Mouse (Mus musculus) hindbrain, embryonic 14.5 days (tissue): ENCODE data around the gene Grid1. TPM values are rescaled to one million over a fixed set of nuclear protein-coding genes. Genes with fewer than 3 reads are reported as not detected.
A peak's percentile ranks its signal among the peaks of the same experiment; 100 is the strongest.

Source experiments
- ATAC-seq: fragments of 200-750 bp; cut with Nextera tagmentation; 2 replicates; pipeline ENCODE4 v1.8.0; 2017; ENCODE audit warnings: moderate number of reproducible peaks, mild to moderate bottlenecking, moderate TSS enrichment, moderate library complexity; ENCODE audit not compliant: low FRiP score
- DNase-seq: peaks from one replicate; pipeline ENCODE4 v3.0.0-alpha.2; 2015; ENCODE audit warnings: low spot score
- H3K27ac ChIP-seq: fragments of 300-500 bp; sonication (generic); 2 replicates; pipeline ENCODE4 v1.5.1; 2014; ENCODE audit warnings: mild to moderate bottlenecking, moderate library complexity
- H3K27me3 ChIP-seq: fragments of 300-500 bp; sonication (generic); 2 replicates; pipeline ENCODE4 v1.6.1; 2014; ENCODE audit warnings: mild to moderate bottlenecking, low read length, mixed read lengths; ENCODE audit not compliant: control insufficient read depth, insufficient read depth
- H3K36me3 ChIP-seq: fragments of 300-500 bp; sonication (generic); replicated peaks from 2 replicates; pipeline ENCODE4 v1.6.1; 2014; ENCODE audit not compliant: control insufficient read depth, insufficient read depth
- H3K4me1 ChIP-seq: fragments of 300-500 bp; sonication (generic); replicated peaks from 2 replicates; pipeline ENCODE4 v1.6.1; 2014; ENCODE audit warnings: antibody characterized with exemption, low read length, mixed read lengths; ENCODE audit not compliant: control insufficient read depth, insufficient read depth
- H3K4me2 ChIP-seq: fragments of 300-500 bp; sonication (generic); replicated peaks from 2 replicates; pipeline ENCODE4 v1.6.1; 2014; ENCODE audit warnings: mild to moderate bottlenecking, moderate library complexity
- H3K4me3 ChIP-seq: fragments of 300-500 bp; sonication (generic); replicated peaks from 2 replicates; pipeline ENCODE4 v1.5.1; 2014; ENCODE audit warnings: mild to moderate bottlenecking, low read length
- H3K9ac ChIP-seq: fragments of 300-500 bp; sonication (generic); 2 replicates; pipeline ENCODE4 v1.6.1; 2014
- H3K9me3 ChIP-seq: fragments of 300-500 bp; sonication (generic); 2 replicates; pipeline ENCODE4 v1.6.1; 2016; ENCODE audit warnings: low read length; ENCODE audit not compliant: control insufficient read depth
- WGBS: fragments of 180-500 bp; shearing (Covaris S2); extraction: QIAGEN DNeasy Blood & Tissue Kit; methylation state at CpG from one replicate; pipeline ENCODE4 v1.1.7; 2014; 5-methylcytosine and 5-hydroxymethylcytosine counted together
- polyA plus RNA-seq: library from polyadenylated mRNA; unstranded; fragments of >200 nt; fragmentation: Nextera tagmentation; extraction: Ambion mirVana; gene quantifications from 2 replicates; pipeline ENCODE4 v1.2.1, GENCODE M21; 2014

Grid1 gene
- polyA plus RNA-seq, 1 experiment from 2014 or later = 7.7 TPM

DNA sequence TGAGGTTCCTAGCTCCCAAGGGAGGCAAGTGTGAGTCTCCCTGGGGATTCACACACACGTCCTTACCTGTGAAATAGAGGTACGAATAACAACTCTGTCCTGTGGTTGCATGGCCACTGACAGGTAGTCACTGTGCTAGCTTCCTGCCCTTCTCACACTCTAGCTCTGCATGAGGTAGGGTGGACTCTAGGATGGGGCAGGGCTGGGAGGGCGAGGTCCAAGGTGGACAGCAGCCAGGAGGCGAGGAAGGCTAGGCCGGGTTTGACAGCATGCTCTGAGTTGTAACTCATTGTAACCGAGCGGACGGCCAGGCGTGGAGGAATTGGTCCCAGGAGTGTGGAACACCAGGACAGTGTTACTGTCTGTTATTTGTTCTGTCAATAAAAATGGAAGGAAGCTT is 101.4 kb downstream of the Grid1 start:
- Histone ChIP-seq H3K27me3 (no peaks in the 10 kb centered on the region), H3K27ac (no peak overlapping the region), H3K4me2 (no peak overlapping the region), H3K9me3 (no peaks in the 10 kb centered on the region), H3K4me3 (no peak overlapping the region), H3K36me3 (no peaks in the 10 kb centered on the region), H3K4me1 (no peaks in the 10 kb centered on the region), H3K9ac (no peak overlapping the region)
- DNase-seq = no peak
- no peak for ATAC-seq
- WGBS = 76% methylated on average over 9 of the region's 9 CpGs

- DNase-seq = no peak
Observed at GRCm38 (mm10) chr14:34925021-34925420, 105.1 kb downstream of the Grid1 start.

DNA sequence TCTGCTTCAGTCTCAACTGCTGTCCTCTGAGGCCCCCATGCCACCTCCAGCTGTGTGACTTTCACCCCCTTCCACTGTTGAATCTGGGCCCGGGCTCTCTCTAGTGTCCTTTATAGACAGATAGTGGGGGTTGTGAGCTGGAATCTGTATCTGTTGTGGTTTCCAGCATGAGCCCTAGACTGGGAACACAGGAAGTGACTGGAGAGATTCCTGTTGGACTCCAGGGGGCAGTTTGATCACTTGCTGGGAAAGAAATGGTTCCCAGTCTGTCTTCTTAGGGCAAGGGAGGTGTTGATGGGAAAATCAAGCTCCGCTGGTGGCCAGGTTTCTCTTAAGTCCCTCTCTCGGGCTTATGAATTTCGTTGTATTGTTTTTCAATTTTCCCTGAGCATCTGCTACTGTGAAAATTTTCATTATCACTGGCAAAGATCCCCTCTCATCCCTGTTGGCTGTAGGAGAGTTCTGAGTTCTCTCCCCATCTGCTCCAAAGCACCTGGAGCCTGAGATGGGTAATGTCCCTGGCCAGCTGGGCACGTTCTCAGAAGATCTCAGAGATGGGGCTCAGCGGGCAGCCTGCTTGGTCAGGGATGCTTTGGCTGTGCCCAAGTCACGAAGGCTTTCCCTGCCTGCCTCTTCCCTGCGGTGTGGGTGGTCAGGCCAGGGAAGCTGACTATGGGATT is 110.3 kb downstream of the Grid1 start:
- H3K27ac ChIP-seq = no peak overlapping the region
- no peak for ATAC-seq
- no peaks in the 10 kb centered on the region for H3K27me3 ChIP-seq
- H3K9ac ChIP-seq = no peak overlapping the region
- 75% methylated on average over 8 of the region's 8 CpGs for WGBS
- no peak overlapping the region for H3K4me3 ChIP-seq
- no peaks in the 10 kb centered on the region for H3K9me3 ChIP-seq
- H3K4me2 ChIP-seq = no peak overlapping the region
- H3K36me3 ChIP-seq = no peaks in the 10 kb centered on the region
- peaks cover 15% of the 10 kb centered on the region; the same call in 1 of the 2 replicates for H3K4me1 ChIP-seq
- DNase-seq = no peak

More at GRCm38 (mm10) chr14:34925021-34925420, 105.1 kb downstream of the Grid1 start:
- H3K27ac ChIP-seq = no peak overlapping the region
- H3K4me1 ChIP-seq = 0 out of 2 replicates have a peak, but pooled peaks cover 4% of the 10 kb centered on the region
- H3K36me3 ChIP-seq = no peaks in the 10 kb centered on the region
- no peak overlapping the region for H3K4me2 ChIP-seq
- ATAC-seq = no peak; the same call in 1 of the 2 replicates
- WGBS = 72% methylated on average over 5 of the region's 5 CpGs
- H3K9me3 ChIP-seq = no peaks in the 10 kb centered on the region
- no peak overlapping the region for H3K9ac ChIP-seq
- no peak overlapping the region for H3K4me3 ChIP-seq
- no peaks in the 10 kb centered on the region for H3K27me3 ChIP-seq

- Histone ChIP-seq H3K4me3 (no peak overlapping the region), H3K27me3 (no peaks in the 10 kb centered on the region), H3K9me3 (no peaks in the 10 kb centered on the region), H3K27ac (no peak overlapping the region), H3K4me1 (peaks cover 27% of the 10 kb centered on the region), H3K9ac (no peak overlapping the region), H3K36me3 (no peaks in the 10 kb centered on the region), H3K4me2 (no peak overlapping the region)
- 35% methylated on average over 4 of the region's 4 CpGs for WGBS
- ATAC-seq = peak; percentile 54; the same call in 1 of the 2 replicates
- peak; percentile 30 for DNase-seq
Observed at GRCm38 (mm10) chr14:34933197-34933596, 113.3 kb downstream of the Grid1 start.

GRCm38 (mm10) chr14:34936192-34936770 is 116.4 kb downstream of the Grid1 start:
- peaks cover 26% of the 10 kb centered on the region for H3K4me1 ChIP-seq
- peak; percentile 33 for DNase-seq
- peak; percentile 38; the same call in 1 of the 2 replicates for ATAC-seq
- no peak overlapping the region for H3K9ac ChIP-seq
- 44% methylated on average over 13 of the region's 13 CpGs for WGBS
- 0 out of 2 replicates have a peak overlapping the region, but pooled peaks have one; percentile 21 for H3K4me2 ChIP-seq
- no peaks in the 10 kb centered on the region for H3K9me3 ChIP-seq
- H3K36me3 ChIP-seq = no peaks in the 10 kb centered on the region
- H3K27me3 ChIP-seq = no peaks in the 10 kb centered on the region
- H3K27ac ChIP-seq = no peak overlapping the region
- no peak overlapping the region for H3K4me3 ChIP-seq

GRCm38 (mm10) chr14:34944390-34944979 is 124.6 kb downstream of the Grid1 start:
- H3K27ac ChIP-seq = no peak overlapping the region
- peaks cover 3% of the 10 kb centered on the region; the same call in 1 of the 2 replicates for H3K4me1 ChIP-seq
- no peak overlapping the region for H3K4me3 ChIP-seq
- H3K27me3 ChIP-seq = no peaks in the 10 kb centered on the region
- ATAC-seq (peak; percentile 25; the same call in 1 of the 2 replicates), DNase-seq (no peak)
- no peaks in the 10 kb centered on the region for H3K9me3 ChIP-seq
- H3K4me2 ChIP-seq = no peak overlapping the region
- H3K9ac ChIP-seq = no peak overlapping the region
- H3K36me3 ChIP-seq = no peaks in the 10 kb centered on the region
- WGBS = 81% methylated on average over 14 of the region's 14 CpGs

GRCm38 (mm10) chr14:34945471-34946313 is 125.8 kb downstream of the Grid1 start:
- H3K27me3 ChIP-seq = no peaks in the 10 kb centered on the region
- no peaks in the 10 kb centered on the region for H3K4me1 ChIP-seq
- no peak overlapping the region for H3K27ac ChIP-seq
- H3K4me2 ChIP-seq = no peak overlapping the region
- no peaks in the 10 kb centered on the region for H3K36me3 ChIP-seq
- H3K9ac ChIP-seq = no peak overlapping the region
- no peaks in the 10 kb centered on the region for H3K9me3 ChIP-seq
- ATAC-seq (peak; percentile 45), DNase-seq (no peak)
- 89% methylated on average over 17 of the region's 17 CpGs for WGBS
- H3K4me3 ChIP-seq = no peak overlapping the region

DNA sequence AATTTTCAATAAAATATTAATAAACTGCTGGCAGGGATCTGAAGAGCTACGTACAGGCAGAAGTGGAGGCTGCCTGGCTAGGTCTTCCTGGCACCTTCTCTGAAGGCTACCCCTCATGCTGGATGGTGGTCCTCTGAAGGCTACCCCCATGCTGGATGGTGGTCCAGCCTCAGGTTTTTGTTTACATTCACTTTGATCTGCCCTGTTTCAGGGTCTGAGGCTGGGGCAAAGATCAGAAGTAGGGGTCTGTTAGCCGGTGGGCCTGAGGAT is 126.3 kb downstream of the Grid1 start:
- no peak overlapping the region for H3K9ac ChIP-seq
- H3K27ac ChIP-seq = no peak overlapping the region
- no peak overlapping the region for H3K4me3 ChIP-seq
- no peak overlapping the region for H3K4me2 ChIP-seq
- H3K27me3 ChIP-seq = no peaks in the 10 kb centered on the region
- no peak for DNase-seq
- 81% methylated on average over 2 of the region's 2 CpGs for WGBS
- ATAC-seq = no peak; the same call in 1 of the 2 replicates
- no peaks in the 10 kb centered on the region for H3K4me1 ChIP-seq
- H3K36me3 ChIP-seq = no peaks in the 10 kb centered on the region
- no peaks in the 10 kb centered on the region for H3K9me3 ChIP-seq

DNA sequence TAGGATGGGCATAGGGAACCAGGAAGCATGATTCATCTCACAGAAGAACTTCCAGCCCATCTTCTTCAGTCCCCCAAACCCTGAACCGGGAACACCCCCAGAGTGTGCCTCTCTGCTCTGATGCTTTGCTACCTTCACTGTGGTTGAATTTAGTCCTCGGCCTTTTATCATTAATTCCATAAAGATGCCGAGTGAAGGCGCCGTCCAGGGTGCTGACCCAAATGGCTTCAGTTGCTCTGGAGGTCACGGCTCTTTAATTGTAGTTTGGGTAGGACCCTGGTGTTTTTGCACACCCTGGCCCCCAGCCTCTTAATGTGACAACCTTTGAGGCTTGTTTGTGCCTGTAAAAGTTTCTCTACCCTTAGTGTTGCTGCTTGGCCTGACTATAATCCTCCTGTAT is 128.3 kb downstream of the Grid1 start:
- Histone ChIP-seq H3K4me2 (no peak overlapping the region), H3K27me3 (no peaks in the 10 kb centered on the region), H3K36me3 (no peaks in the 10 kb centered on the region), H3K4me3 (no peak overlapping the region), H3K4me1 (no peaks in the 10 kb centered on the region), H3K9me3 (no peaks in the 10 kb centered on the region), H3K27ac (no peak overlapping the region), H3K9ac (no peak overlapping the region)
- ATAC-seq (no peak), DNase-seq (no peak)
- WGBS = 89% methylated on average over 6 of the region's 6 CpGs
